Mouse (Mus musculus) heart, embryonic 13.5 days (tissue): ENCODE results near the gene Mybph. TPM values are rescaled to one million over a fixed set of nuclear protein-coding genes. Genes with fewer than 3 reads are reported as not detected.

Source experiments
- ATAC-seq: fragments of 200-750 bp; cut with Nextera tagmentation; 2 replicates; pipeline ENCODE4 v1.8.0; 2017; ENCODE audit warnings: moderate TSS enrichment; ENCODE audit not compliant: insufficient number of reproducible peaks, low FRiP score, low TSS enrichment; ENCODE audit errors: extremely low read depth
- H3K27ac ChIP-seq: fragments of 300-500 bp; sonication (generic); replicated peaks from 2 replicates; pipeline ENCODE4 v1.5.1; 2015; ENCODE audit warnings: moderate library complexity, mild to moderate bottlenecking, inconsistent platforms
- H3K27me3 ChIP-seq: fragments of 300-500 bp; sonication (generic); replicated peaks from 2 replicates; pipeline ENCODE4 v1.6.1; 2015; ENCODE audit warnings: mild to moderate bottlenecking, inconsistent platforms
- H3K36me3 ChIP-seq: fragments of 300-500 bp; sonication (generic); 2 replicates; pipeline ENCODE4 v1.6.1; 2015; ENCODE audit warnings: mild to moderate bottlenecking, inconsistent platforms
- H3K4me1 ChIP-seq: fragments of 300-500 bp; sonication (generic); 2 replicates; pipeline ENCODE4 v1.6.1; 2015; ENCODE audit warnings: inconsistent platforms
- H3K4me2 ChIP-seq: fragments of 300-500 bp; sonication (generic); 2 replicates; pipeline ENCODE4 v1.6.1; 2015; ENCODE audit warnings: inconsistent platforms, mild to moderate bottlenecking, moderate library complexity
- H3K4me3 ChIP-seq: fragments of 300-500 bp; sonication (generic); 2 replicates; pipeline ENCODE4 v1.5.1; 2015; ENCODE audit warnings: moderate library complexity, mild to moderate bottlenecking, inconsistent platforms
- H3K9ac ChIP-seq: fragments of 300-500 bp; sonication (generic); 2 replicates; pipeline ENCODE4 v1.6.1; 2015; ENCODE audit warnings: inconsistent platforms, mild to moderate bottlenecking, moderate library complexity
- H3K9me3 ChIP-seq: fragments of 300-500 bp; sonication (generic); 2 replicates; pipeline ENCODE4 v1.6.1; 2016; ENCODE audit warnings: inconsistent platforms
- WGBS: fragments of 180-500 bp; shearing (Covaris S2); methylation state at CpG from one replicate; pipeline ENCODE4 v1.1.7; 2015; ENCODE audit warnings: mixed read lengths; 5-methylcytosine and 5-hydroxymethylcytosine counted together
- polyA plus RNA-seq: library from polyadenylated mRNA; unstranded; fragments of >200 nt; fragmentation: Nextera tagmentation; extraction: Ambion mirVana; gene quantifications from 2 replicates; pipeline ENCODE4 v1.2.1, GENCODE M21; 2015

The Mybph gene
- polyA plus RNA-seq, 1 experiment from 2014 or later = 0.67 TPM

GRCm38 (mm10) chr1:134212351-134212750 is 19.1 kb downstream of the Mybph start:
- no peak overlapping the region for H3K4me3 ChIP-seq
- peaks cover 8% of the 10 kb centered on the region for H3K27me3 ChIP-seq
- no peak overlapping the region for H3K27ac ChIP-seq
- H3K4me1 ChIP-seq = peaks cover 67% of the 10 kb centered on the region
- H3K9ac ChIP-seq = no peak overlapping the region
- ATAC-seq = no peak
- no peaks in the 10 kb centered on the region for H3K9me3 ChIP-seq
- 72% methylated on average over 6 of the region's 6 CpGs for WGBS
- H3K4me2 ChIP-seq = no peak overlapping the region
- H3K36me3 ChIP-seq = no peaks in the 10 kb centered on the region

- no peak for ATAC-seq
- no peaks in the 10 kb centered on the region for H3K36me3 ChIP-seq
- 32% methylated on average over 7 of the region's 7 CpGs for WGBS
- no peak overlapping the region for H3K4me3 ChIP-seq
- peaks cover 74% of the 10 kb centered on the region for H3K4me1 ChIP-seq
- H3K27me3 ChIP-seq = peaks cover 11% of the 10 kb centered on the region
- no peak overlapping the region for H3K27ac ChIP-seq
- H3K4me2 ChIP-seq = no peak overlapping the region
- no peaks in the 10 kb centered on the region for H3K9me3 ChIP-seq
- no peak overlapping the region for H3K9ac ChIP-seq
Observed at GRCm38 (mm10) chr1:134213405-134213804, 20.2 kb downstream of the Mybph start.

DNA sequence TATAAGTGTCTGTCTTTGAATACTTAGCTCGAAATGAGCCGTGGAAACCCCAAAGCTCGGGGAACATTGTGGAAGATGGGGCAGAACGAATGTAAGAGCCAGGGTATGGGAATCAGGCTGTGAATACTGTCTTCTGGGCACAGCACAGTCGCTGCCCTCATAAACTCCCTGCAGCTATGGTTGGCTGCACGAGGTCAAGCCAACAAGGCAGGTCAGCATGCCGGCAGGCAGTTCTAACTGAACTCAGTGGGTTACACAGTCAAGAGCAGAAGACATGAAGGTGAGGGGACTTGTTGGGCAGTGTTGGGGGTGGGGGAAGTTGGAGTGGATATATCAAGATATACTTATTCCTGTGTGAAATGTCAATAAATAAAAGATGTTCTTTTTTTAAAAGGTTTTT is 21.8 kb downstream of the Mybph start:
- Histone ChIP-seq H3K27ac (no peak overlapping the region), H3K36me3 (no peaks in the 10 kb centered on the region), H3K4me2 (no peak overlapping the region), H3K4me1 (peaks cover 68% of the 10 kb centered on the region), H3K27me3 (peaks cover 18% of the 10 kb centered on the region), H3K4me3 (no peak overlapping the region), H3K9ac (no peak overlapping the region), H3K9me3 (no peaks in the 10 kb centered on the region)
- no peak for ATAC-seq
- 74% methylated on average over 7 of the region's 7 CpGs for WGBS

DNA sequence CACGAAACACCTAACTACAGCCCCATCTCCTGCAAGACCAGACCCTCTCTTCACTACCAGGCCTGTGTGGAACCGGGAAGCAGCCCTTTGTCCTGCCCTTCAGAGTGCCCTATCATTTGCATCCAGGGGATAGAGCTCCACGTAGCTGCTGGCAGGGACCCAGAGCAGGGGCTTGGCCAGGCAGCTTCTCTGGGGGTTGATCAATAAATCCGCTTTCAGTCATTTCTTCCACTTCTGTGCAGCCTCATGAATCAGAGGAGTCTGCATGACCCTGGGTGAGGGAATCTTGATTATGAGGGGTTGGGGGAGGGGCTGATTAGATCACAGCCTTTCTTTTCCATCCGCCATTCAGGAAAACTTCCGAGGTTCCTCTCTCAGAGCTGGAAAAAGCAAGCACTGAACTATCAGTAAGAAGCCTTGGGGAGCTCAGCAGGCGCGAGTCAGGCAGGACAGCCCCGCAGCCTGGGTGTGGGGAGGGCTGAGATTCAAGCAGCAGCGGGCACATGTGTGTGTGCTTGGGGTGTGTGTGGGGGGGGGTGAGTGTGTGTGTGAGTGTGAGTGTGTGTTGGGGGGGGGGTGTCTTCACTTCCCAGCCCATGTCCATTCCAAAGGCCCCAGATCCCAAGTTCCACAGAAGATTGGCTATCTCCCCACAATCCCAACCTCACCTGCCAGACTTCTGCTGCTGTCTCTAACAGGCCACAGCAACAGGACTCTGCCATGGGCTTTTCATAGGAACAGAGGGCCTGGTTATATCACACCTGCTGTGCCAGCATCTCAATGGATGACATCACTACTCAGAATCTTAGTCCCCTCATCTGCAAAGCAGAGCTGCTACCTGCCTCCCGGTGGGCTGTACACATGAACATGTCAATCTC is 22.7 kb downstream of the Mybph start:
- no peak for ATAC-seq
- Histone ChIP-seq H3K27me3 (peaks cover 18% of the 10 kb centered on the region), H3K9me3 (no peaks in the 10 kb centered on the region), H3K27ac (no peak overlapping the region; the same call in 1 of the 2 replicates), H3K36me3 (no peaks in the 10 kb centered on the region), H3K4me3 (no peak overlapping the region), H3K9ac (peak overlapping the region; percentile 6), H3K4me2 (no peak overlapping the region), H3K4me1 (peaks cover 60% of the 10 kb centered on the region)
- 27% methylated on average over 11 of the region's 11 CpGs for WGBS

GRCm38 (mm10) chr1:134216629-134216971 is 23.4 kb downstream of the Mybph start:
- Histone ChIP-seq H3K4me2 (no peak overlapping the region), H3K4me1 (peaks cover 60% of the 10 kb centered on the region), H3K9ac (no peak overlapping the region), H3K9me3 (no peaks in the 10 kb centered on the region), H3K4me3 (no peak overlapping the region), H3K27ac (no peak overlapping the region), H3K27me3 (peaks cover 18% of the 10 kb centered on the region), H3K36me3 (no peaks in the 10 kb centered on the region)
- no peak for ATAC-seq
- 82% methylated on average over 2 of the region's 2 CpGs for WGBS

- Histone ChIP-seq H3K4me3 (no peak overlapping the region), H3K4me2 (no peak overlapping the region), H3K27ac (no peak overlapping the region; the same call in 1 of the 2 replicates), H3K4me1 (peaks cover 60% of the 10 kb centered on the region), H3K27me3 (peaks cover 18% of the 10 kb centered on the region), H3K9me3 (no peaks in the 10 kb centered on the region), H3K9ac (no peak overlapping the region), H3K36me3 (no peaks in the 10 kb centered on the region)
- WGBS = 63% methylated on average over 12 of the region's 12 CpGs
- ATAC-seq = no peak
Observed at GRCm38 (mm10) chr1:134217028-134217481, 23.8 kb downstream of the Mybph start.

DNA sequence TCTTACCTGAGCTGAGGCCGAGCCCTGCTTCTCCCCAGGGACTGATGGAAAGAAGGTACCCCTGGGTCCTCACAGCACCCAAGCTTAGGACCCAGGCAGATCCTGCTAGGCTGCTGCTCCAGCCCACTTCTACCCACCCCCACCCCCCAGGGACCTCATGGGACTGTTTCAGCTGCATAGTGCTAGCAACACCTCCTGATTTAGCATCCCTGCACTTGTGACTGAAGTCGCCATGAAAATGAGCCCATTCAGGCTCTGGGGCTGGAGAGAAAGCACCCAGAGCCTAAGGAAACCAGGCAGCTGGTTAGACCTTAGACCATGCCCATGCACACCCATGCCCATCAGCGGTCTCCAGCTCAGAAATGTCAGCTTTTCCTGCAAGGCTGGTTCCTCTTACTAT is 24.7 kb downstream of the Mybph start:
- no peaks in the 10 kb centered on the region for H3K36me3 ChIP-seq
- H3K9ac ChIP-seq = no peak overlapping the region
- H3K27ac ChIP-seq = no peak overlapping the region
- H3K4me1 ChIP-seq = peaks cover 60% of the 10 kb centered on the region
- H3K9me3 ChIP-seq = no peaks in the 10 kb centered on the region
- peaks cover 18% of the 10 kb centered on the region for H3K27me3 ChIP-seq
- H3K4me3 ChIP-seq = no peak overlapping the region
- 63% methylated on average over 3 of the region's 3 CpGs for WGBS
- H3K4me2 ChIP-seq = no peak overlapping the region
- ATAC-seq = no peak

DNA sequence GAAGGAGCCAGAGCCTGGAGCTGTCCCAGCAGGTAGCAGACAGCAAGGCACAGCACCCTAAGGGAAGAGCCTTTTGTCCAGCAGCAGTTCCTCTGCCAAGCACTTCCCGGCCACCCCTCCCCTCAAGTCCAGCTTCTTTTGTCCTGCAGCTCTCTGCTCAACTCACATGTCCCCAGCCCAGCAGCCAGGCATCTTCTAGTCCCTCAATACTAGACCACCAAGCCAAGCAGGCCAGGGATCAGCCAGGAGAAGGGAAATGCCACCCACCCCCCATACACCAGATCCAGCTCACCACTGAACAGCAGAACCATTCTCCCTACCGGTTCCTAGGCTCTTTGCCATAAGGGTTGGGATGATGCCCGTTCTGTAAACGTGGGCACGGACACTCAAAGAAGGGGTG is 26.4 kb downstream of the Mybph start:
- no peak overlapping the region for H3K27ac ChIP-seq
- ATAC-seq = no peak
- 82% methylated on average over 5 of the region's 5 CpGs for WGBS
- no peaks in the 10 kb centered on the region for H3K9me3 ChIP-seq
- H3K36me3 ChIP-seq = no peaks in the 10 kb centered on the region
- no peak overlapping the region for H3K4me2 ChIP-seq
- H3K9ac ChIP-seq = no peak overlapping the region
- peaks cover 21% of the 10 kb centered on the region for H3K27me3 ChIP-seq
- H3K4me1 ChIP-seq = peaks cover 59% of the 10 kb centered on the region
- H3K4me3 ChIP-seq = no peak overlapping the region

DNA sequence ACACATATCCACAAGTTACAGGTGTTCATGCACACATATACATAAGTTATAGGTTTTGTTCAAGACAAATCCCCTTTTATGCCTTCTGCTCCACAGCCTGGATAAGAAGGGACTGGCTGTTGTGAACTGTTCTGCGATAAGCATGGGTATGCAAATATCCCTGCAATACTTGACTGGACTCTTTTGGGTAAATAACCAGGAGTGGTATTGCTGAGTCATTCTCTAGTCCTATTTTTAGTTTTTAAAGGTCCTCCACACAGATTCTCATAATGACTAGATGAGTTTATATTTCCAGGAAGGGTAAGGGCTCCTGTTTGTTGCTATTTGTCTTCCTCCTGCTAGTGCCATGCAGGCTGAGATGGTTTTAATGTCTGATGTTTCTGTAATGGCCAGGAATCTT is 27.9 kb downstream of the Mybph start:
- peaks cover 34% of the 10 kb centered on the region; the same call in 1 of the 2 replicates for H3K27me3 ChIP-seq
- H3K4me1 ChIP-seq = peaks cover 54% of the 10 kb centered on the region
- H3K9ac ChIP-seq = no peak overlapping the region
- no peak overlapping the region for H3K4me3 ChIP-seq
- H3K9me3 ChIP-seq = no peaks in the 10 kb centered on the region
- no peaks in the 10 kb centered on the region for H3K36me3 ChIP-seq
- 81% methylated on average over 1 of the region's 1 CpGs for WGBS
- H3K4me2 ChIP-seq = no peak overlapping the region
- ATAC-seq = no peak
- peak overlapping the region; percentile 90 for H3K27ac ChIP-seq

DNA sequence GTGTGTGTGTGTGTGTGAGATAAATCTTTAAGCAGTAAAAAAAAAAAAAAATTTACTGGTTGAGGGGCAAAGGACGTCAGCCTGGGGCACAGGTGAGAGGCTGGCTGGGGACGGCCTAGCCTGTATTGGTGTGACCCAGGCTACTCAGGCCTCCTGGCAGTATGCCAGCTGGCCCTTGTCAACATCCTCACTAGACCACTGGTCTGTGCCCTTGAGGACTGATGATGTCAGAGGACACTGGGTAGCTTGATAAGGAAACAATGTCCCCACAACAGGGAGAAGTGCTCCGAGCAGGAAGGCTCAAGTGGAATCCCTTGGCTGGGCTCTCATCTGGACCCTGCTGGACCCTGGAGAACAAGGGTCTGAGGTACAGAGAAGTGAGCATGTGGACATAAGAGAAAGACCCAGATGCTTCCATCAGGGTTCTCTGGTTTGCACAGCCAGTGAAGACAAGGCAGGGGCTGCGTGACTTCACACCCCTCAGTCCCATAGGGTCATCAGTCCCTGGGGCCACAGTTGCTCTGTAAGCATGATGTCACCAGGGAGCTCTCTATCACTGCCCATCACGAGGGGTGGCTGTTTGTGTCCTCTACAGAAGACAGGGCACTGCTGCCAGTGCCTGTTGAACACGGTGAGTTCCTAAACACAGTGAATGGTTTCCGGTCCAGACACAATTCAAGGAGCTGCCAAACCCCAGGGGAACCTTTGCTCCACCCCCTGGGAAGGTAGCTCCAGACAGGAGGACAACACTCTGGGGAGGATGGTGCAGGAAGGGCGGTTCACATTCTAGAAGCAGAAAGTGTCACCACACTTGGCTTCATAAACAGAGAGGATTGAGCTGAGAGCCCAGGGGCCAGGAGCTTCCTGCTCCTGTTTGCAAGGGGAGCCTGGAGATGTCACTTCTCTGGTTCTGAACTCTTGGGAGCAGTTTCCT is 29.1 kb downstream of the Mybph start:
- Histone ChIP-seq H3K9me3 (no peaks in the 10 kb centered on the region), H3K4me3 (no peak overlapping the region), H3K4me1 (peaks cover 52% of the 10 kb centered on the region), H3K27ac (peak overlapping the region; percentile 90), H3K27me3 (peaks cover 34% of the 10 kb centered on the region; the same call in 1 of the 2 replicates), H3K36me3 (no peaks in the 10 kb centered on the region), H3K9ac (peak overlapping the region; percentile 34; the same call in 1 of the 2 replicates), H3K4me2 (peak overlapping the region; percentile 42)
- peak; percentile 77 for ATAC-seq
- 22% methylated on average over 8 of the region's 8 CpGs for WGBS

GRCm38 (mm10) chr1:134224649-134225227 is 31.5 kb downstream of the Mybph start:
- H3K36me3 ChIP-seq = no peaks in the 10 kb centered on the region
- H3K9ac ChIP-seq = no peak overlapping the region
- peaks cover 27% of the 10 kb centered on the region; the same call in 1 of the 2 replicates for H3K27me3 ChIP-seq
- 84% methylated on average over 12 of the region's 12 CpGs for WGBS
- H3K27ac ChIP-seq = no peak overlapping the region
- no peak overlapping the region for H3K4me3 ChIP-seq
- no peak overlapping the region for H3K4me2 ChIP-seq
- no peak for ATAC-seq
- H3K9me3 ChIP-seq = no peaks in the 10 kb centered on the region
- peaks cover 44% of the 10 kb centered on the region for H3K4me1 ChIP-seq
